Mouse (Mus musculus): Measurements from ENCODE around the gene D630039A03Rik. TPM values are rescaled to one million over a fixed set of nuclear protein-coding genes. Genes with fewer than 3 reads are reported as not detected.
"Not testable (repeated sequence)": the region's sequence is repeated elsewhere in the genome, so short reads cannot be mapped to it uniquely, and the experiment has no call there.

The D630039A03Rik gene
- total RNA-seq, 2 experiments from 2014 or later: 0.39 to 0.42 TPM

DNA sequence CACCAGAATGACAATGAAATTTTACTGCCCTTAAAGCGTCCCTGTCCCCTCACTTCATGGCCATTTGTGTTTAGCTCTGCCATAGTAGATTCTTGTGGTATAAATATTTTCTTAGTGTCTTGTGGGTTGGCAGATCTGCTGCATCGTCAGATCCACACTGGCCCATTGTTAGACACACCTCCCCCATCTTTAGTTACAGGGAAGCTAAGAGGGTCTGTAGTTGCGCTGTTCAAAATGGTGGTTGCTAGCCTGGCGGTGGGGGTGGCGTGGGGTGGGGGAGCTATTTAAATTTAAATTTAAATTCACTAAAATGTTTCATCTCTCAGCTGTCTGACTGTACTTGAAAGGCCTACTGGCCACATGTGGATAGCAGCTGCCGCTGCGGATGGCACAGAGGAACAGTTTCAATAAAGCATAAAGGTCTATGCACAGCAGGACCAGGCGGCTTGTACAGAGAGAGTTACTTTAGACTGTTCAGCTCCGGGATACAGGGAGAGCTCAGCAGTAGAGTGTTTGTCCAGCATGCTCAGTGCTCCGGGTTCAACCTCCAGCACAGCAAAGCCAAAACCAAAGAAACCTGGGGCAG is 24.0 kb downstream of the D630039A03Rik start:
- peak in 1 of 2 experiments; percentile 2 for DNase-seq (ENCODE audit: extremely low spot score in 1 of 2, low spot score in 1 of 2)

DNA sequence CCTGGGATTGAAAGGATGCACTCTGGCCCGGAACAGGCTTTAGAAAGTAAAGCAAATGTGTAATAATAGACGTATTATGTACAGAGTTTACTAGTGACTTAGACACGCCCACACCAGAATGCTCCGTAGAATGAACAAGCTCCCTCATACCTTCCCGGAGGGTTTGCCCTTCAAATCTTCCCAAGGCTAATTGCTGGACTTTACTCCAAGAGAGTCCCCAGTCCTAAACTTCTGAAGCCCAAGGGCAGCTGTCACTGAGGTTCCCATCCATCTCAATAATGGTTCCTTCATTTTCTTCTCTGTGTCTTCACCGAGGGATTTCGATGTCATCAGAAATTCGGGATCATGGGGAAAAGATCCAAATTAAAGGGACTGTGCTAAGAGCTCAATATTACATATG is 26.3 kb downstream of the D630039A03Rik start:
- DNase-seq (ENCODE audit: extremely low spot score in 1 of 2, low spot score in 1 of 2): no peak

DNA sequence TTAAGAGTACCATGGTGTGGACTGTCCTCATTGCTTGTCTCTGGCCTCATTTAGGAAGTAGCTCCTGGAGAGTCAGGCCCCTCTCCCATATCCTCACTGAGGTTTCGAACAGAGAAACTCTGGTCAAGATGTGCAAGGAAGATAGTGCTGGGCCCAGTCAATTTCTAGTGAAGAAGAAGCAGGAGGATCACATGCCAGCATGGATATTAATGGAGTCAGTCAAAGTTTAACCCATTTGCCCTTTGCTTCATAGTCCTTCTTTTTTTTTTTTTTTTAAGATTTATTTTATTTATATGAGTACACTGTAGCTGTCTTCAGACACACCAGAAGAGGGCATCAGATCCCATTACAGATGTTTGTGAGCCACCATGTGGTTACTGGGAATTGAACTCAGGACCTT is 27.1 kb downstream of the D630039A03Rik start:
- not testable (repeated sequence) for DNase-seq (ENCODE audit: extremely low spot score in 1 of 2, low spot score in 1 of 2)

DNA sequence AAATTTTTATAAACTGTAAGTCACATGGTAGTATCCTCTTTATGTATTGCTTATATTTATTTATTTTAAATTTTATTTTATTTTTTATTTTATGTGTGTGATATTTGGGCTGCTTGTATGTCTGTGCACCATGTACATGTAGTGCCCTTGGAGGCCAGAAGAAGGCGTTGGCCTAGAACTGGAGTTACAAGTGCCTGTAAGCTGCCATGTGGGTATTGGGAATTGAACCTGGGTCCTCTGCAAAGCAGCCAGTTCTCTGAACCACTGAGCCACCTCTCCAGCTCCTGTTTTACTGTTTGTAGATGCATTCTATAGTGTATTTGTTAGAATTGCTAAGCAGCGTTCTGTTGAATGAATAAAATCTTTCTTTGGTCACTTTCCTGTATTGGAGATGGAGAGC is 27.9 kb downstream of the D630039A03Rik start:
- DNase-seq (ENCODE audit: extremely low spot score in 1 of 2, low spot score in 1 of 2): no peak

DNA sequence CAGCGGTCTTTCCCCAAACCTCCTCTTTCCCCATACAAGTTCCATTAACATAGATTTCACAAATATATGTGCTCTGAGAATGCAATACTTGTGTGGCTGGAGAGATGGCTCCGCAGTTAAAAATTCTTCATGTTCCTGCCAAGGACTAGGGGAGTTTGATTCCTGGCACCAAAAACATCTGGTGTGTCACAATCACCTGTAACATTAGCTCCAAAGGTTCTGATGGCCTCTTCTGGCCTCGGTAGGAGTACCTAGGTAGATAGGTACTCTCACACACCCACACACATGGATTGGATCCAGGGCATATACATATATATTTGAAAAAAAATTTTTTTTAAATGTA is 29.2 kb downstream of the D630039A03Rik start:
- no peak for DNase-seq (ENCODE audit: extremely low spot score in 1 of 2, low spot score in 1 of 2)

DNA sequence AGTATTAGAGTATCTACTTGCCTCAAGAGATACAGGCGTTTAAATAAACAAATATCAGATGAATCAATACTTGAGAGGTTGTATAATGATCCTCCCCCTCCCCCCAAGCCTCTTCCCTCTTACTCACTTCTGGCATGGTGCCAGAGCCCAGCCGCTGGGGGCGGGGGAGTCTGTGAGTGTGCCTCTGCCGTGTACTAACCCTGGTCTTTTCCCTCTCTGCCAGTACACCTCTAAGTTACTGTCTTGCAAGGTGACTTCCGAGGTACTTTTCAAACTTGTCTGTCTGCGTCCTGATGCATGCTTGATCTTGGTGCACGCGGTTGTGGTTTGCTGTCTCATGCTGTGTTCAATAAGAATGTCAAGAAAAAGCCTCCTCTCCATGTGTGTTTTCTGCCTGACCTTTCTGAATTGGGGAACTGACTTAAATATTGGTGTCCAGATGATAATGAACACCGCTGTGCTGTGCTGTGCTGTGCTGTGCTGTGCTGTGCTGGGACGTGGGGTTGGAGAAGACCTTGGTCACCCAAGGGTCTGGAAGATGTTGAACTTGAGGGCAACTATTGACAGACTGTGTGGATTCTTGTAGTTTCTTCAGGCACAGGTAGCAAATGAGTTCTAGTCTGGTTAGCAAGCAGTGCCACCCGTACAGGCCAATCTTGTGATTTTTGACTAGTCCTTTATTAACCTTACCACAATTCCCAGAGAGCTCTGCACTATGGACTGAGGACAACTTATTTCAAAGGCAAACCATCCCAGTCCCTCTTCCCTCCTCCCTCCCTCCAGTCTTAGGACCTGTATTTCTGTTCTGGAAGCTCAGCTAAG is 29.8 kb downstream of the D630039A03Rik start:
- DNase-seq (ENCODE audit: extremely low spot score in 1 of 2, low spot score in 1 of 2): no peak

DNA sequence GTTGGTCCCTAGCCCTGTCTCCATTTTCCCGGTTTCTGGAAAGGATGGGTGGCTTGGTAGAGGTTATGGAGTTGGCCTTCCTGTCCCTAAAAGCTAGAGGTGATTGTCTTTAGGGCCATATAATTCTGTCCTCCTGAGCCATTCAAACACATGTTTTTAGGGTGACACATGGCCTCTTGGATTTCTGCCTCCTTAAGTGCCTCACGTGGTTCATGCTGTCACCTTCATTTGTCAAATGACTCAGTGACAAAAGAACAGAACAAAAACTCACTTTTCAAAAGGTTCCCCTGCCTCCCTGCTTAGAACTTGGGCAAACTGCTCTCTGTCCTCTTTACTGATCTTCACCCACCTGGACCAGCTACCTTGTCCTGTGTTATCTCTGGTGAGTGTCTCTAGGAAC is 30.9 kb downstream of the D630039A03Rik start:
- no peak for DNase-seq (ENCODE audit: extremely low spot score in 1 of 2, low spot score in 1 of 2)

DNA sequence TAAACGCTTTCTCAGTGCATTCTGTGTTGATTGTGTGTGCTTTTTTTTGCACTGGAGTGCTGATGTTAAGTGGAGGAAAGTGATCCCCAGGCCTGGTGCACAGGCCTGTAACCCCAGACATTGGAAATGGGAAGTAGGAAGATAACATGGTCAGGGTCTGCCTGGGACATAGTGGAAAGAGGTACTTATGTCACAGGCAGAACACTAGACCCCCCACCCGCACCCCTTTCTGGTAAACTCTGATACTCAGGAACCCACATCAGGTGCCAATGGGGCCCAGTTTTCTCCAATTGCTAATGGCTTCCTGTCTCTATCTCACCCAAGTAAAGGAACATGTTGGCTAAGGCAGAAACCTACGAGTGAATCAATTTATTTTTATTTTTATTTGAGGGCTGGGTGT is 31.6 kb downstream of the D630039A03Rik start:
- DNase-seq (ENCODE audit: extremely low spot score in 1 of 2, low spot score in 1 of 2): no peak

DNA sequence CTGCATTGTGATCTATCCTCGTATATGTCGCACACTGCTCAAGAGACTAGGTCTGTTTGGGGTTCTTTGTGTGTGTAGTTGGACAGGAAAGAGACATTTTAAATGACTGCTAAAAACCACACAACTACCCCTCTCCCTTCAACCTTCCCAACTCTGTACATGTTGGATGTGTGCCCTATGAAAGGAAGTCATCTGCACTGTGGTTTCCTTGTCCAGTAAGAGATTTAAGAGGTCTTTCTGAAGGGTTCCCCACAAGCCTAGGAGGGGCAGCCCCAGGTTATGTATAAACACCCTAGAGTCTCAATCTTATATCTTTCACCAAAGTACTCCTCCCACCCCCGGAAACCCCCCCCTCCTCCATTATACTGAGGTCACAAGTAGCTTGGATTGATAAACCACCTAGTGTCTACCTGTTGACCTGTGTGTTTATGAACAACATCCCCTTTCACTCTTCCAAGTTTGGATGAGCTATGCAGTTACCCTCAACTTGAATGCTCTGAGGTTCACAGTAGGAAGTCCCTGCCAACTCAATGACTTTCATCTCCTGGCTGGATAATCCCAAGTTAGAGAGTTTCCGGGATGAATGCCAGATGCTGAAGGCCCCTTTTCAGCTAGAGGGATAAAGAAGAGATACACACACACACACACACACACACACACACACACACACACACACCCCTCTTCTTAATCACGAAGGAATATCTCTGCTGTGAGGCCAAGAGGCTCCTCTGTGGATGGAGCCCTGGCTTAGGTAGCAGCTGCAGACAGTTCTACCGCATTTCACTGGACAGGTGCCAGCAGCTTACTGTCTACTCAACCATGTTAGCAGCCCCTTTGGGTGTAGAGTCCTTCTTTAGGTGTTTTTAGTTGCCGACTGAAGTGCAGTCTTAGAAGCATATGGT is 32.3 kb downstream of the D630039A03Rik start:
- no peak for DNase-seq (ENCODE audit: extremely low spot score in 1 of 2, low spot score in 1 of 2)

DNA sequence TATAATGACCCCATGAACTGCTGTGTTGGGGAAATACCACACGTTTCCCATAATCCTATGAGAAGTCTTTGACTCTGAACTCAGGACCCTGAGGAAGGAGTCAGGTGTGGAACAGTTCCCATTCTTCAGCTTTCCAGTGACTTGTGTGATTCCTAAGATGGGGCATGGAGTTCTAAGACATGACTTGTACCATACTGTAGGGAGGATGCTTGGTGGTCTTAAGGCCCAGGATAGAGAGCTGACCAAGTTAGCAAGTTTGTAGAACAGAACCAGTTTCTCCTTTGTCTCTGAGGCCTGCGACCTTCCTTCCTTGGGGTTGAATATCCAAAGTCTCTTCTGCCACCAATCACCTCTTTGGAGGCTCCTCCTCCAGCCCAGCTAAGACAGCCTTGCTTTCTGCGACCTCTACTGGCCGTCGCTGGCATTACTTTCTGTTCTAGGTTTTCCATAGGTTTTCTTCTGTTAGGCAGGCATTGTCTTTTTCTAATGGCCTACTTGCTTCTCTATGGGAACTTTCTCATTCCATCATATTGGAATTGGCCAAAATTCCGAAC is 36.2 kb downstream of the D630039A03Rik start:
- DNase-seq (ENCODE audit: extremely low spot score in 1 of 2, low spot score in 1 of 2): peak; percentile 68 to 94

DNA sequence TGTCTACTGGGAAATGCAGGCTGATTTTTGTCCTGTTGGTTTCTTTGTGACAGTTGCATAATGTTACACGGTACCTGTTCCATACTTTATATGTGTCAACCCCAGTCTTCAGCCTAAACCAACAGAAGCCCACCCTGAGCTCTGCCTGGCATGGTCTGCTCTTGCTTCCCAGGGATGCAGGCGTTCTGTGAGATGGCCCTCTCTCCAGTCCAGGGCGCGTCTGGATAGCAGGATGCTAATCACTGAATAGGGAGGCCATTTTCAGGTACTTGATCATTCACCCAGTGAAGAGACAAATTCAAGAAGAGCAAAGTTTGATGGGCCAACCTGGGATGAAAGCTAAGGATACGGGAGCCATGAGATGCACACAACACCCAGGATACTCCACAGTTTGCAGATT is 37.0 kb downstream of the D630039A03Rik start:
- DNase-seq (ENCODE audit: extremely low spot score in 1 of 2, low spot score in 1 of 2): no peak

DNA sequence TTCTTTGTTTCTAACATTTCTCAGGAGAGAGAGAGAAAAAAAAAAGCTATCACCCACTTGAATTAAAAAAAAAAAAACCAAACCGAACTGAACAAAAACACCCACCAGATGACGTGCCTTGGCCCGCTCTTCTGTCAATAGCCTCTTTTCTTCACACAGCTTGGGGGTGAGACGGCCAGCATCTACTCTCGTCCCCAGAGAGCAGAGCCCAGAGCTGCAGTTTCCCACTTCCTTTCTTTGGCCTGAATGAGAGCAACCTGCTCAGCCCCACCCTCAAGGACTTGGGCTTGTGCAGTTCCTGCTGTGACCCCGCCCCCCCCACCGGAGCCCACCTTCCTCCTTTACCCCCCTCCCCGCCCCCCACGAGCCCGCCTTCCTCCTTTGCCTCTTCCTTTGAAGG is 48.6 kb downstream of the D630039A03Rik start:
- DNase-seq (ENCODE audit: extremely low spot score in 1 of 2, low spot score in 1 of 2): no peak

DNA sequence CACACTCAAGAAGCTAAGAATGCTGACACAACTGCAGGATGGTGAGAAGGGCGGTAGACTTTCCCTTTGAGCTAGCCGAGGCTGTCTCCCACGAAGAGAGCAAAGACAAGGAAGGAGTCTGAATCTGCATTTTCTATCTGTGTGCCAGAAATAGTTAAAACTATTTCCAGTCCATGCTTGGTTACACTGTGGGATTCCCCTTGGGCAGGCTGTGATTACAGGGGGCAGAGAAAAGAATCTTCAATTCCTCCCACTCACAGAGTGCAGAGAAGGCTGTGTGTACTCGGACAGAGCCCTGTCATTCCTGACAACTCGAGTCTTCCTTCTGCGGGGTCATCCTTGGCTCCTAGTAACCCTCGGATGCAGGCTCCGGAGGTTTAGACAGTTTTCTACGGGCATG is 49.1 kb downstream of the D630039A03Rik start:
- DNase-seq (ENCODE audit: extremely low spot score in 1 of 2, low spot score in 1 of 2): no peak

DNA sequence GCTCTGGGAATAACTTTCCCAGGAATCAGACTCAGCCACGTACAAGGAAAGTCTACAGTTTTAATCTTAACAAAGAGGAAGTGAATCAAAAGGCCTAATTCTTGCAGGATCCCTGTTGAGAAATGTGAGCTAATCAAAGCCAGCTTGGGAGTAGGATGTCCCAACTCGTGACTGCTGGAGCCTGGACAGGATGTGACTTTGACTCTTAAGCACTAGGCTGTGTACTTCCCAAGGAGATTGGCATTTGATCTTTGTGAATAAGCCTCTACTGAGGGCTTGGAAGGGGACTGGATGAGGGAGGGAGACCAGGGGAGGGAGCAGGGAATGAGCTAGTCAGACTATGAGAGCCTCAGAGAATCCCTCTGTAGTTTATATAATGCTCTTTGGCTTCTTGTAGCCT is 50.0 kb downstream of the D630039A03Rik start:
- no peak for DNase-seq (ENCODE audit: extremely low spot score in 1 of 2, low spot score in 1 of 2)

DNA sequence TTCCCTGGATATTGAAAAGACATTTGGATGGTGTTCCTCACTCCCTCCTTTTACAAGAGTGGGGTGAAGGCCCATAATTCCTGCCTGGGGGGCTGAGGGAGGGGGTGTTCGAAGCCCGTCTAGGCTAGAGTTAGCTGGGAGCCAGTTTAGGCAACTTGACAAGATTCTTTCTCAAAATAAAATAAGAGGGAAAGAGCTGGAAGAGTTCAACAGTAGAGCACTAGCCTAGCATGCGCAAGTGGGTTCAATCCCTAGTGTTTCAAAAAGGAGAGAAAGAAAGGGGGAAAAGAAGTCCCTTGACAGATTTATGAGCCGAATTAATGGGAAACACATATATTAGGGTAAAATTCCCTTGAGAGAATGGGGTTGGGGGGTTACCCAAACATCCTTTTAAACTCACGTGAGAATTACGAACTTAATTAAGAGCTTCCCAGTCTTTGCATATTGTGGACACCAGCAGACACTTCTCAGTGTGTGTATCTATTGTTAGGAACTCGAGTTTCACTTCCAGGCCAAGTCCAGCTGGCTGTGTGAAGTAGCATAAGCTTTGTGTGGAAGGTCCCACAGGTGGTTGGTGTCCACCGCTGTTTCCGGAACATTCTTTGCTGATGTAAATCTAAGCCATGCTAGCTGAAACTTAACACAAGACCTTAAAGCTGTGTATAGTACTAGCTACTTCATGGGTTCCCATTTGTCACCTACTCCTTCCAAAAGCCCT is 53.7 kb downstream of the D630039A03Rik start:
- DNase-seq (ENCODE audit: extremely low spot score in 1 of 2, low spot score in 1 of 2): no peak

DNA sequence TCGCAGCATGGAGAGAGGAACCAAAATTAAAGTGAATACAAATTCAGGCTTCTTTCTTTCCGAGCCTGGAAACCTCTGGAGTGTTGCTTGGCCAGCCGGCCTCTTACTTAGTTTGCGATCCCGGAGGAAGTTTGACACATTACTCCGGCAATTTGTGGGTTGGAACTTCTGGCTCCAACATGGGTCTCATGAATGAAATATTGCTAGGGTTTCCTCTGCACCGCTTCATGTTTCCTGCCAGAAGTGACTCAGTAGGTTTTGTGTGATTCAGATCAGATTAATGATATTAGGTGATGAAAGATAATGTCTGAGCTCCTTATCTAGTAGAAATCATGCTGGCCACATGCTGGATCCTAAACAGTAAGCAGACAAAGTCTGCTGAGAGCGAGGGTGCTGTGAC is 54.2 kb downstream of the D630039A03Rik start:
- no peak for DNase-seq (ENCODE audit: extremely low spot score in 1 of 2, low spot score in 1 of 2)

DNA sequence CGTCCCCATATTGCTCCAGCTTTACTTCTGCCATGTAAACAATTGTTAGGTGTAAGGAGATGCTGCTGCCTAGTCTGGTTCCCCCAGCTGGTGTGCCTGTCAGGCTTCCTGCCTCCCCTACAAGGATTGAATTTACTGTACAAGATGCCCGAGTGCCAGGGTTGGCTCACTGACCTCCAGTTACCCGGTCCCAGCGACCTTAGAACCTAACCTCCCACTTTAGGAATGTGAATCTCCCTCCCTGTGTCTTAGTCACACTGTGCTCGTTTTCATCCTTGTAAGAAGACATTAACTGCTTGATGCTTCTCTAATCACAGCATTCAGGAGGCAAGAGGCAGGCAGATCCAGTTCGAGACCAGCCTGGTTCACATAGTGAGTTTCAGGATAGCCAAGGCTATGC is 54.9 kb downstream of the D630039A03Rik start:
- DNase-seq (ENCODE audit: extremely low spot score in 1 of 2, low spot score in 1 of 2): no peak

DNA sequence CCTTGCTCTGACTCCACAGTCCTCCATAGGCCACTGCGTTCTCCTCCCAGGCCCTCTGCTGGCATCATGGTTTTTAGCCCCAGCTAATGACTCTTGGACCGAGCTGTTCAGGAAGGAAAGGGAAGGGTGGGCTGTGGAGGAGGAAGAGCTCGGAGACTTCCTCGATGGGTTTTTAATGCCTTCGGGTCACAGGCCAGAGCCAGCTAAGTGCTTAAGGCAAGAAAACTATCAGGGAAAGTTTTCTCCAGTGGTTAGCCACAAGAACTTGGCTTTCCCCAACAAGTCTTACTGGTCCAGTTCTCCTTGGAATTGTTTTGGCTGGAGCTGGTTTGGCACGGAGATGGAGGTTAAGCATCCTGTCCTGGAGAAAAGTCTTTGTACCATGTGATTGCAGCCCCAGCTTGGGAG is 55.9 kb downstream of the D630039A03Rik start:
- DNase-seq (ENCODE audit: extremely low spot score in 1 of 2, low spot score in 1 of 2): no peak
